Mouse (Mus musculus) cerebellum, adult (tissue): ENCODE data around the gene Cyb5rl.

Experiments used
- ATAC-seq: cut with Nextera tagmentation; 2 replicates; pipeline ENCODE4 v1.9.2; 2017; ENCODE audit warnings: mild to moderate bottlenecking, moderate library complexity, mixed read lengths; ENCODE audit not compliant: insufficient number of reproducible peaks, low FRiP score, low TSS enrichment

The Cyb5rl gene

GRCm38 (mm10) chr4:107066252-107067124, at the start of gene Cyb5rl, which contains the start of gene Mrpl37:
Gene Cyb5rl, plus strand, starts transcription at chr4:107066988.
Gene Mrpl37, minus strand, starts transcription at chr4:107066868.
- ATAC-seq: peak; percentile 98

DNA sequence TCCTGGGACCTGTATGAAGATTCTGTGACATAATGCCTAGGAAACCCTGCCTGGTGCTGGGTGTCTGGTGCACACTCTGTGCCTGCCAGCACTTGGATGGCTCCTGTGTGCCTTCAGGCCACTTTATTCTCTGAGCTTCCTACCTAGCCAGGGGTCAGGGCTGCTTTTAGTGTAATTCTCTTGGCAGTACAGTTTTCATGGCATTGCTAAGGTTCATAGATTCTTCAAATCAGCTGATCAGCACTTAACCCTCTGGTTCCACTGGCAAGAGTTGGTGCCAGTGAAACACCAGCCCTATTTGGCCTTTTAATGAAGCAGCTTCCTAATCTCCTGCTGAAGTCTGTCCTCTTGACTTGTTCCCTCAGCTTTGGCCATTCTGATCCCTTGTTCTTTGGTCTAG, 49.5 kb upstream of the Cyb5rl start:
- no peak for ATAC-seq

- no peak for ATAC-seq
These were observed 48.3 kb upstream of the Cyb5rl start for GRCm38 (mm10) chr4:107018521-107018920.

DNA sequence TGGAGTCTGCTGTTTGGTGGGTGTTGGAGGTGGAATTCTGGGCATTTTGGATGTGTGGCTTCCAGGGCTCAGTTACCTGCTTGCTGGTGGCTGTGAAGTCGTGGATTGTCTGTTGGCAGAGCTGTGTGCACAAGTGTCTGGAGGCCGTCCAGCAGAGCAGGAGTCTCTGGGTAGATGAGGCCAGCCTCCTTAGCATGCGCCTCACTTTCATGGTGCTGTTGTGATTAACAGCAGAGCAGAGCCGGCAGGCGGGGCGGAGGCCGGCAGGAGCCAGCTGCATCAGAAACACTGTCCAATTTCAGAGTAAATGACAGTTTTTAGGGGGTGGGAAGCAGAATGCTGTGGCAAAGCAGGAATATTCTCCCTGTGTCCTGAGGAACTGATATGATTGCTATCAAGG, 47.8 kb upstream of the Cyb5rl start:
- no peak for ATAC-seq

GRCm38 (mm10) chr4:107020287-107021000, 46.3 kb upstream of the Cyb5rl start:
- ATAC-seq: no peak

DNA sequence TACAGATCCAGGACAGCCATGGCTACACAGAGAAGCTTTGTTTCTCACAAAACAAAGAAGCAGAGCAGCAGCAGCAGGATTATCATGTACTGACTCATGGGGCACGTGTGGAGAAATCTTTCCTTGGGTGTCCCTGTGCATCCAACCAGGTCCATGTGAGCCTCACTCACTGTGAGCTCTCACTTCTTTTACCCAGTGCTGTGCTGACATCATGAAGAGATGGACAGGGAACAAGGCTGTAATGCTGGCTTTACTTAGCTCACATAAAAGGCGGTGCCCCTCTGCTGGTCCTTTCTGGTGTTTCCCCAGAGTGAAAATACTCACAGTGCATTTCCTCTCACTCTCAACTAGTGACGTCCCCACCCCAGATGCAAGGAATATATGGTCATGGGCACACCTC, 45.3 kb upstream of the Cyb5rl start:
- no peak for ATAC-seq

- ATAC-seq: no peak
These were observed 41.9 kb upstream of the Cyb5rl start for GRCm38 (mm10) chr4:107024899-107025298.

DNA sequence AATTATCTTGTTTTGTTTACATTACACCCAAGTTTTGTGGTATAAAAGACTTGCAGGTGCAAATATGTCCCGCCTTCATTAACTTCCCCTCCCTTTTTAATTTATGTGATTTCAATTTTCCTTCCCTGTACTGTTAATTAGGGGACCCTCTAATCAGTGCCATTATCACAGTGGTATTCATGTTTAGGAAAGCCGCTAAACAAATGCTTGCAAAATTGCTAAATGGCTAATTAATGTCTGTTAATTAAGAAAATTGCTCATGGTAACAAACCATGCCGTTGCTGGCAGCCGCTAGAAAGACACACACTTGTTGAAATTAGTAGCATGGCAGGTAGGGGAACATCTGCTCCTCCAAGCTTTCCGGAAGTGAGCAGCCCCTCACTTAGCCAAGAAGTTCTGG, 41.4 kb upstream of the Cyb5rl start:
- ATAC-seq: no peak

GRCm38 (mm10) chr4:107026451-107026850, 40.3 kb upstream of the Cyb5rl start:
- no peak for ATAC-seq

DNA sequence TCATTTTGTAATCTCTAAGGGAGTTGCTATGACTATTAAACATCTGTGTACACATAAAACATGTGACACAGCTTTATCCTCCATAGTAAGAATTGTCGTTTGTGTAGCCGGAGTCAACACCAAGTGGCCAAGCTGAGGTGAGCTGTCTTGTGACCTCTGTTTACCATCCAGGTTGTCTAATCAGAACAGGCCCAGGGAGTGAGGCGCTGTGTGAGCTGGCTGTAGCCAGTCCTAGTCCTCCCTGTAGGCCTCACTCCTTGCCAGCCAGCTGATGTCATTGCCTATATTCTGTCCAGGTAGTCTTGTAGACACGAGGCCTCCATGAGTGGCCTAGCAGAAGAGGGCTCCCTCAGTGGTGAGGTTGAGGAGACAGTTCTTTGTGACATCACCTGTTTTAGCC, 31.1 kb upstream of the Cyb5rl start:
- ATAC-seq: no peak

DNA sequence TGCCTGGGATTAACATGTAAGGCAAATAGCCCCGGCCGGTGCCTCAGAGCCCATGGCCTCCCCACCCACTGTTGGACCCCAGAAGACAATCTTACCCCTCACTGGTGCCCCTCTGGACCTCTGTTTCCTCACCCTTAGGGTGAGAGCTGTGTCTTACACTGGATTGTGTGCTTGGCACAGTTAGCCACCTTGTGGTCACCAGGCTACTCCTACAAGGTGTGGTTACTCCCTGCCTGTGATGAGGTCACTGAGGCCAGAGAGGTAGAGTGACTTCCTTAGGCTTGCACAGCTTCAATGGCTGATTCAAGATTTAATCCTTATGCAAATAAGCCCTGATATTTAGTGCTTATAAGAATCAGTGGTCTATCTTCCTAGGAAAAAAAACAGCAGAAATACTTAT, 29.8 kb upstream of the Cyb5rl start:
- no peak for ATAC-seq

GRCm38 (mm10) chr4:107038303-107038702, 28.5 kb upstream of the Cyb5rl start:
- ATAC-seq: no peak

DNA sequence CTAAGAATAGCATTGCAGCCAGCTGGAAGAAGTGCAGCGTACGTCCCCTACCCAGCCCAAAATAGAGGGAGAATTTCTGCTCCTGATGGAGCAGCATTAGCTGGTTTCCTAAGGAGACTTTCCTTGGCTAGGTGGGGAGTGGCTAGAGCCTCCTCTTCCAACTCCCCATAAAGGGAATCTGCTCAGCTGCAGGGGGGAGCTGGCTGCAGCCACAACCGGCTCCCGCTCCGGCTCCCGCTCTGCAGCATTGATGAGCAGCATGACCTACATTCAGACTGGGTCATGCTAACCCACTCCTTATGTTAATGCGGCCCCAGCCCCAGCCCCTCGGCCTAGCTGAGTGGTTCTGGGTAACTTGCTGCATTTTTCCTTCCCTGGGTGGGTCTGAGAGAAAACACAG, 27.5 kb upstream of the Cyb5rl start:
- peak; percentile 59; the same call in 1 of the 2 replicates for ATAC-seq

DNA sequence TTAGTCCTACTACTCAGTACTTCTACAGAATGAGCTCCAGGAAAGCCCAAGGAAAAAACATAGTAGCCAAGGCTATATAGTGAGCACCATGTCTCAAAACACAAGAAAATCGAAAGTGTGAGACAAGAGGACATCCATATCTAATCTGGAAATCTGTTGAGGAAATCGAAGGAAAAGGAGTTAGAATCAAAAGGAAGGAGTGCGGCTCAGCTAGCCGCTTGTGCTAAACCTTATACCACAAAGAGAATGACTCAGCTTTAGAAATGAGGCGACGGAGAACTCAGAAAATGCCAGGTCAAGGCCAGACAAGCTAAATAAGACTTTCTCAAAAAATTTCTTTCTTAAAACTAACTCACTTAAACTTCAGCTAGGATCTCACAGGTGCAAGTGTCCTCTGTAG, 24.5 kb upstream of the Cyb5rl start:
- ATAC-seq: no peak

DNA sequence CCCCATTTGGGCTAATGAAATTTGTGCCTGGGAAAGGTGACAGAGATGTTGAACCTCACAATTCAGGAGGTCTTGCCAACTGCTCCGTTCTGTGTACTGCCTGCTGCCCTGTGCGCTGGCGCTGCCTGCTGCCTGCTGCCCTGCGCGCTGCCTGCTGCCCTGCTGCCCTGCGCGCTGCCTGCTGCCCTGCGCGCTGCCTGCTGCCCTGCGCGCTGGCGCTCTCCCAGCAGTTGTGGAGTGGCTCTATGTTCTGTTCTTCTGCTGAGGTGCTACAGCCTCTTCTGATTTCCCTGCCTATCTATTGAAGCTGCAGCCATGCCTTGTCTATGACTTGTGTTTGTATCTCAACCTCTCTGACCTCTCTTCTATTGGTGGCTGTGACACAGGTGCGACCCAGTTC, 21.6 kb upstream of the Cyb5rl start:
- no peak for ATAC-seq

DNA sequence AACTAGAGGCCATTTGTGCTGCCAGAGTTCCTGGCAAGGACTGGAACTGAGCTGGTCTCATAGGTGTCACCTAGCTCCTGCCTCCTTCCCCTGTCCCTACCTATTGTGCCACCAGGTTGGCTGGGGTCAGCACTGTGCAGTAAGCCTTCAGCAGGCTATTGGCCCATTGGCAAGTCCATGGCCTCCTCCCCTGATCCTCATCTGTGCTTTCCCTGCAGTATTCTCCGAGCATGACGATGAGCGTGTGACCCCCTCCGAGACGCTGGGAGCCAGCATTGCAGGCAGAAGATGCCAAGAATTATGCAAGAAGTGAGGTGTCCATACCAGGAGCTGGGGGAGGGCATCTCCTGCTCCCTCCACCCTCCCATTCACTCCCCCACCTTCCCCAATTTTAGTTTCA, 19.0 kb upstream of the Cyb5rl start:
- no peak for ATAC-seq

DNA sequence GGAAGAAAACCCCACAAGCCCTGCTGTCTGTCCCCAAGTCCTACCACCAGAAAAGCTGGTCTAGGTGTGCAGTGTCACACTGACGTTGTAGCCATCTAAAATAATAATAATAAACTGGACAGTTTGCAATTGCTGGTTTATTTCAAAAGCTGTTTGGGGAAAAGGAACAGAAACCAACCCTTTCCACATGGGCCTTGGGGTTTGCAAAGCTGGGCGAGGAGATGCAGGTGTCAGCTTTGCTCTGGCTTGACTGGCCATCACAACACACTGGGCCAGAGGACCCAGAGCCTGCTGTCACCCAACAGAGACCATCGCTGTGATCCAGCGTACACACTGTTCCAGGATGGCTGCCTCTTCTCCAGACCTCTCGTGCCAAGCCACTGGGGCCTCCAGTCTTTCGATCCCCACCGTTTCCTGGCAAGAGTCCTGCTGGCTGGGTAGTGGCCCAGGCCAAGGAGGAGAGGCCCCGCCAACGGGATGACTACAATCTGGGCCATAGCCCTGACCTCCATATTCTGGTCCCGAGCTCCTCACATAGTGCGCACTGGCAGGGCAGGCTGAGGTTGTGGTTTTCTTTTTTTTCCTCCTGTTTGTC, 18.1 kb upstream of the Cyb5rl start:
- peak; percentile 68 for ATAC-seq

DNA sequence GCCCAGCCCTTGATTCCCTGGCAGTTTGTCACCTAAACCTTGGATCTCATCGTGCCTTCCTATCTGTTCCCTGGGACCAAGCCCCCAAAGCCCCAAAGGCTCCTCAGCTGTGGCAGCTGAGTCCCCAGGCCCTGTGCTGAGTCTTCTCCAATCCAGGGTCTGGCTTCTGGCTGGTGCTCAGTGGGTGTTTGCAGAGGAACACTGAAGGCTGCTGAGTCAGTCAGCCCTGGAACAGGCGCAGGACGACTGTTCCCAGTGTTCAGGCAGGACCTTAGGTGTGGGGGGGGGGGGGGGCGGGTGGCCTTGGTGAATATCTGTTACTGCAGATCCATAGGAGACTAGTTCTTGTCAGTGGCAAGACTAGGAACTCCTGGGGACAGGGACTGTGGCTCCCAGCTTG, 14.9 kb upstream of the Cyb5rl start:
- no peak for ATAC-seq

DNA sequence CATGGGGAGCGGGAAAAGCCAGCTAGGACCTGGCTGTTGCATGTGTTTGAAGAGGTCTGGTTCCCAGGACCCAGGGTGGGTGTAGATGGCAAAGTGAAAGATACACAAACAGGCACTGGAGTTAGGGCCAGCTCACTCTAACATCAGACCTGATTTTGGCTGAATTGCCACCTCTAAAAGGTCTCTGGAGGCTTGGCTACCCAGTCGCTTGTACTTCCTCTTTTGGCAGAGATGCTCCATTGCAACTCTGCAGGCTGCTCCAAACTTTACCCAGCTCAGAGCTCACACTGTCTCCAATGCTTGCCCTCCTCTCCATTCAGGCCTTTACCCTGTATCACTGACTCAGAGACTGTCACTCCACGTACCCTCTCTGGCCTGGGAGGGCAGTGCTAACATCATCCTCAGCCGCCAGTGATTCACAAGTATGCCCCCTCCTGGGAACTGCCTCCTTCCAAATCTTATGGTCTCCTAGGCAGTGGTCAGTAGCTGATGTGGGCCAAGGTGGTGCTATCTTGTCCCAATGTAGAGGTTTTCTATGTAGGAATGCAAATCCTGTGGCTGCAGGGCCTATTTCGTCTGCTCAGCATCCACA, 13.7 kb upstream of the Cyb5rl start:
- ATAC-seq: no peak

DNA sequence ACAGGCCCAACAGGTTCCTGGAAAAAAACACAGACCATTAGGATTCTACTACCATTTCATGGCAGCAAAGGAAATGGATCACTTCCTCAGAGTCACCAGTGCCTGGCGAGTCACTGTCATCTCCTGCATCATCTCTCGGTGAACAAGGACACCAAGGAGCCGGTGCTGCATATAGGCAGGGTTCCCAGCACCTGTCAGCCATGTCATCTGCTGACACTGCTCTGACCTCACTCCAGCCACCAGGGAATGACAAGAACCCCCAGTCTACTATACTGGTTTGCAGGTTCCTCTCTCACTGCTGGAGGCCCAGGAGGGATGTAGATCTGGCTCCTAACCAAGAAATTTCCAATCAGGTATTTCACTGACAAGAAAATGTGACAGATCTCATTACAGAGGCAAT, 10.7 kb upstream of the Cyb5rl start:
- no peak for ATAC-seq

DNA sequence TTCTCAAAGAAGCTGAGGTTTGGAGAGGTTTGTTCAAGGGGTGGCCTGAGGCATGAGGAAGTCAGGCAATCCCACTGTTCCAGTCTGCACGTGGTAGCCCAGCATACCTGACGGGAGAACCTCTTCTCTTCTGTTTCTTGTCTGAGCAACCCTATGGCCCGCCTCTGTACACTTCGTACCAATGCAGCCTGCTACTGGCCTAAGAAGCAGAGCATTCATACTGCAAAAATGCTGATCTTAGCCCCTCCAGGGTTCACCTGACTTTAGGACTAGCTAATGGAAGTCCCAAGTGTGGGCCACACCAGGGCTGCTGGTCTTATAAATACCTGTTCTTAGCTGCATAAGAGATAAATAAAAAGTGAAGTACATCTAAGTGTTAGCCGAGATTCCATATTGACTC, 8.4 kb upstream of the Cyb5rl start:
- ATAC-seq: no peak
